Mouse (Mus musculus) E14TG2a.4 (cell line): ENCODE measurements around the gene Ptpa.

Experiments
- CTCF ChIP-seq: conservative IDR thresholded peaks from 2 replicates; pipeline ENCODE4 v1.5.1; 2014; ENCODE audit warnings: low read length
- NANOG ChIP-seq: IDR thresholded peaks from 2 replicates; pipeline ENCODE4 v1.6.1; 2014; ENCODE audit warnings: borderline replicate concordance, low read length, mixed read lengths

- no peak for TF ChIP-seq CTCF
- no peak for TF ChIP-seq NANOG
These were observed 48.1 kb downstream of the Ptpa start for GRCm38 (mm10) chr2:30463904-30464330.
